Mouse (Mus musculus) stomach, postnatal 0 days (tissue): ENCODE results near the gene Ncoa3. TPM values are rescaled to one million over a fixed set of nuclear protein-coding genes. Genes with fewer than 3 reads are reported as not detected.

Source experiments
- ATAC-seq: fragments of 200-750 bp; cut with Nextera tagmentation; 2 replicates; pipeline ENCODE4 v1.8.0; 2017; ENCODE audit not compliant: low FRiP score, low TSS enrichment
- DNase-seq: peaks from one replicate; pipeline ENCODE4 v3.0.0-alpha.2; 2016; ENCODE audit warnings: low spot score
- H3K27ac ChIP-seq: fragments of 300-500 bp; sonication (generic); replicated peaks from 2 replicates; pipeline ENCODE4 v1.5.1; 2014; ENCODE audit warnings: mild to moderate bottlenecking, control low read depth
- H3K27me3 ChIP-seq: fragments of 300-500 bp; sonication (generic); 2 replicates; pipeline ENCODE4 v1.6.1; 2014; ENCODE audit warnings: low read length; ENCODE audit not compliant: control insufficient read depth, insufficient read depth
- H3K36me3 ChIP-seq: fragments of 300-500 bp; sonication (generic); 2 replicates; pipeline ENCODE4 v1.6.1; 2014; ENCODE audit warnings: low read length, mixed read lengths; ENCODE audit not compliant: control insufficient read depth, insufficient read depth
- H3K4me1 ChIP-seq: fragments of 300-500 bp; sonication (generic); replicated peaks from 2 replicates; pipeline ENCODE4 v1.6.1; 2014; ENCODE audit warnings: antibody characterized with exemption; ENCODE audit not compliant: control insufficient read depth, insufficient read depth
- H3K4me2 ChIP-seq: fragments of 300-500 bp; sonication (generic); replicated peaks from 2 replicates; pipeline ENCODE4 v1.6.1; 2014; ENCODE audit warnings: low read depth, mild to moderate bottlenecking, control low read depth, moderate library complexity
- H3K4me3 ChIP-seq: fragments of 300-500 bp; sonication (generic); 2 replicates; pipeline ENCODE4 v1.5.1; 2014; ENCODE audit warnings: low read depth, low read length, control low read depth
- H3K9ac ChIP-seq: fragments of 300-500 bp; sonication (generic); 2 replicates; pipeline ENCODE4 v1.6.1; 2014; ENCODE audit warnings: mild to moderate bottlenecking, low read length, control low read depth, mixed read lengths
- H3K9me3 ChIP-seq: fragments of 300-500 bp; sonication (generic); 2 replicates; pipeline ENCODE4 v1.6.1; 2016; ENCODE audit warnings: low read length; ENCODE audit not compliant: control insufficient read depth
- CTCF ChIP-seq: IDR thresholded peaks from 2 replicates; pipeline ENCODE4 v1.5.1; 2016; ENCODE audit warnings: antibody characterized with exemption, low read depth, mild to moderate bottlenecking, moderate library complexity
- EP300 ChIP-seq: optimal IDR thresholded peaks from 2 replicates; pipeline ENCODE3; 2016; ENCODE audit warnings: antibody characterized with exemption
- WGBS: fragments of 180-500 bp; shearing (Covaris S2); extraction: QIAGEN DNeasy Blood & Tissue Kit; methylation state at CpG from one replicate; pipeline ENCODE4 v1.1.7; 2014; 5-methylcytosine and 5-hydroxymethylcytosine counted together
- polyA plus RNA-seq: library from polyadenylated mRNA; unstranded; fragments of >200 nt; fragmentation: Nextera tagmentation; extraction: Ambion mirVana; gene quantifications from 2 replicates; pipeline ENCODE4 v1.2.1, GENCODE M21; 2015

Ncoa3 gene
- polyA plus RNA-seq, 1 experiment from 2014 or later = 7.5 TPM

DNA sequence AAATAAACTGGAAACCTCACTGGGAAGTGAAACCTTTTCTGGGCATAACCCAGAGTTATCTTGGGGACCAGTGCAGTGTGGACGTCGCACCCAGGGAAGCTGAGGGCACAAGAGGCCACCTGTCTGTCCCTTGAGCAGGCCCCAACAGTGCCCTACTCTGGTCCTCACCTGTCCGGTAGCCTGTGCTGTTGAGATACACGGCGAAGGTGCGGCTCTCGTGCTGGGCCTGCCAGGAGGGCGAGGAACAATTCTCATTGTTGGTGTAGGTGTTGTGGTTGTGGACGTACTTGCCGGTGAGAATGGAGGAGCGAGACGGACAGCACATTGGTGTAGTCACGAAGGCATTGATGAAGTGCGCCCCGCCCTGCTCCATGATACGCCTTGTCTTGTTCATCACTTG, 124.3 kb downstream of the Ncoa3 start:
- ATAC-seq = 0 out of 2 replicates have a peak, but pooled peaks have one; percentile 34
- Histone ChIP-seq H3K4me1 (no peaks in the 10 kb centered on the region), H3K27me3 (no peaks in the 10 kb centered on the region), H3K27ac (no peak overlapping the region), H3K9me3 (no peaks in the 10 kb centered on the region), H3K4me2 (no peak overlapping the region), H3K9ac (no peak overlapping the region), H3K36me3 (0 out of 2 replicates have a peak, but pooled peaks cover 2% of the 10 kb centered on the region), H3K4me3 (no peak overlapping the region)
- TF ChIP-seq CTCF (no peak), EP300 (no peak)
- WGBS = 89% methylated on average over 16 of the region's 16 CpGs
- DNase-seq = no peak

DNA sequence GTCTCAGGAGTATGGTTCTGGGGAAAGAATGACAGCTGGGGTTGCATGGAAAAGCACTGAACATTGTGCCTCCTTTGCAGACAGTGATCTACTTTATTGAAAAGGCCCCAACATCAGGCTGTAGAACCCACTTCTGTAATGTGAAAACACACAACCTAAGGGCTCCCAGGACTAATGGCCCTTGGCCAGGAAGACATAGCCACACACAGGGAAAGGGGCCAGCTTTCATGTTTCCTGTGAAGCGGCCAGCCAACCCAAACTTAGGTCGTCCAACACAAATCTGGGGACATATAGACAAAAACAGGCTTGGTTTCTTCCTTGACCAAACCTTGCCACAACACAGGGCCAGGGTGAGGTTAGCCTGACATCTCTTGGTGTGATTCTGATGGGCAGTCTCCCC, 127.6 kb downstream of the Ncoa3 start:
- Histone ChIP-seq H3K27ac (no peak overlapping the region), H3K4me2 (no peak overlapping the region), H3K9me3 (no peaks in the 10 kb centered on the region), H3K4me1 (no peaks in the 10 kb centered on the region), H3K4me3 (no peak overlapping the region), H3K36me3 (0 out of 2 replicates have a peak, but pooled peaks cover 2% of the 10 kb centered on the region), H3K27me3 (no peaks in the 10 kb centered on the region), H3K9ac (no peak overlapping the region)
- DNase-seq (no peak), ATAC-seq (no peak)
- WGBS = 72% methylated on average over 2 of the region's 2 CpGs
- TF ChIP-seq EP300 = no peak
- no peak for TF ChIP-seq CTCF

DNA sequence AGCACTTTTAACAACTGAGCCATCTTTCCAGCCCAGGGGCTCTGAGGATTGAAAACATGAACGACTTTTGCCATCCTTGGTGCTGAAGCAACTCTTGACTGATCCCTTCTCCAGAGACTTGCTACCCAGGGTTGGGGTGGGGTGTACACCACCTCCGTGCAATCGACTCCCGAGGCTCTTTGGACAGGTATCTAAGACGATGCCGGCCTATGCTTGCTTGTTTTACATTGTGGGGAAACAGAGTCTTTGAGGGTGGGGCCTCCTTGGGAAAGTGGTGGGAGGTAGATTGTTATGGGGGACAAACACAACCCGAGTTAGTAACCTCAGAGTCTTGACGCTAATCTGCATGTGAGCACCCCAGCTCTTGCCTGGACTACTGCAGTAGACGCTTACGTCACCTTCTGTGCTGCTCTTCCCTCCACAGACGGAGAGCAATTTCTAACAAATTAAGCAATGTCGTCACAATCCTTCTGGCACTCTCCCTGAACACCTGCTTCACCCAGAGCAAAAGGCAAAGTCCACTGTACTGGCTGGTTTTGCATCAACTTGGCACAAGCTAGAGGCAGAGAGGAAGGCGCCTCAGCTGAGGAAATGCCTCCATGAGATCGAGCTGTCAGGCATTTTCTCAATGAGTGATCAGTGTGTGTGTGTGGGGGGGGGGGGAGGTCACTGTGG, 129.4 kb downstream of the Ncoa3 start:
- H3K4me3 ChIP-seq = no peak overlapping the region
- H3K36me3 ChIP-seq = no peaks in the 10 kb centered on the region
- ATAC-seq (peak; percentile 69), DNase-seq (peak; percentile 49)
- 69% methylated on average over 14 of the region's 14 CpGs for WGBS
- H3K27ac ChIP-seq = no peak overlapping the region
- no peaks in the 10 kb centered on the region for H3K4me1 ChIP-seq
- no peak overlapping the region for H3K9ac ChIP-seq
- H3K27me3 ChIP-seq = no peaks in the 10 kb centered on the region
- TF ChIP-seq EP300 (no peak), CTCF (no peak)
- H3K4me2 ChIP-seq = no peak overlapping the region
- H3K9me3 ChIP-seq = no peaks in the 10 kb centered on the region

DNA sequence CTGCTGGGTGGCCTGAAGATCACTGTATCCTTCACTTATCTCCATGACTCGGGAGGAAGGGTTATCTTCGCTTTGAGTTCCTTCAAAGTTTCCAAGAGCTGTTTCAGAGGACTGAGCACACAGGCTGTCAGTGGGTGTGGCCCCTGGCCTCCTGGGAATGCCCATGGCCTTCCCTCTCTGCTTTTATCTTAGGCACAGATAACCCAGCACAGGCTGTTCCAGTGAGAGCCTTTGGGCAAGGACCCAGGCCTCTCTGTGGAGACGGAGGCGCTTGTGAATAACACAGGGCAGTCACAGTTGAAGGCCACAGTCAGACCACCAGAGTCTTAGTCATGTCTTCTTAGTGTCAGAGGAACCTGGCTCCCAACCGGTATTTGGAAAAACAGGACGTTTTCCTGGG, 130.3 kb downstream of the Ncoa3 start:
- no peak for ATAC-seq
- Histone ChIP-seq H3K4me3 (no peak overlapping the region), H3K27ac (no peak overlapping the region), H3K4me1 (no peaks in the 10 kb centered on the region), H3K4me2 (no peak overlapping the region), H3K27me3 (no peaks in the 10 kb centered on the region), H3K9ac (no peak overlapping the region), H3K36me3 (no peaks in the 10 kb centered on the region), H3K9me3 (no peaks in the 10 kb centered on the region)
- no peak for DNase-seq
- no peak for TF ChIP-seq EP300
- TF ChIP-seq CTCF = no peak
- WGBS = 64% methylated on average over 6 of the region's 6 CpGs

Other genes with a start within 250 kb of the Ncoa3 start
- 24.3 and 29.7 TPM in 2 replicates for gene Zmynd8, start 93.6 kb upstream of the Ncoa3 start, polyA plus RNA-seq
- 44.2 and 49.1 TPM in 2 replicates for gene Sulf2, start 163.0 kb downstream of the Ncoa3 start, polyA plus RNA-seq